Mouse (Mus musculus) layer of hippocampus, adult 18-20 months (tissue): ENCODE measurements around the gene Pla2g4a. TPM values are rescaled to one million over a fixed set of nuclear protein-coding genes. Genes with fewer than 3 reads are reported as not detected.
A peak's percentile ranks its signal among the peaks of the same experiment; 100 is the strongest.
"Not testable (repeated sequence)": the region's sequence is repeated elsewhere in the genome, so short reads cannot be mapped to it uniquely, and the experiment has no call there.

Source experiments
- DNase-seq, 2 experiments: peaks; one replicate each; pipeline ENCODE4 v3.0.0; 2022; ENCODE audit warnings: low spot score in 2 of 2
- total RNA-seq, 2 experiments: library from RNA; stranded (reverse); gene quantifications; 2 replicates each; pipeline ENCODE4 v1.2.3; 2021

Pla2g4a gene
- total RNA-seq, 2 experiments from 2014 or later: 1.5 to 1.7 TPM

DNA sequence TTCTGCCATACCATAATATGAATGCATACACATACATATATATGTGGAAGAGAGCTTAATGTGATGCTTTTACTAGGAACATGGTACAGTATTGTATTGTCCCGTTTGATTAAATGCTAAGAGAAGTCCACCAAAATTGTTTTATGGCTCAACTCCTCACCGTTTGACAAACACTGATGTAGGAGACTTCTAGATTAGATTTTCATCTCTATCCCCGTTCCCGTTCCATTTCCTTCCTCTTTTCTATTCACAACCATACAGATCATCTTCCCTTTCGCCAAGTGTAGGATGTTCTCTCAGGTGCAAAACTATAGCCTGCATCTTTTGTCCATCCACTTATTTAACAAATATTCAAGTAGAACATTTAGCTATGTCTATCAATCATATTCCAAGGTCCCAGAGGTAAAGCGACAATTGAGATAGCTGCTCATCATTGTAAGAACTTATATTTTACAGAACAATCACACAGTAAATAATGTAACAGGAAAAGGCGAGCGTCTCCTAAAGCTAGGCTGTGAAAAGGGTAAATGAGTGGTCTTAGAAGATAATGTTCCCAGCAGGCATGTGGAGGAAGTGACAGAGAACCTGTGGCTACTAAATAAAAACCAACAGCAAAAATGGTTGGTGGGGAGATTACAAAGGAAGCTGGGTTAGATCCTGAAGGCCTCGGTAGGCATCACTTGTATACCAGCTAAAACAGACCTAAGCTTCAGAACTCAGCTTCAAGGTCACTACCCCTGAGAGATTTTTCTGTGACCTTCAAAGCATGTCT, 21.6 kb downstream of the Pla2g4a start:
- DNase-seq: no peak

DNA sequence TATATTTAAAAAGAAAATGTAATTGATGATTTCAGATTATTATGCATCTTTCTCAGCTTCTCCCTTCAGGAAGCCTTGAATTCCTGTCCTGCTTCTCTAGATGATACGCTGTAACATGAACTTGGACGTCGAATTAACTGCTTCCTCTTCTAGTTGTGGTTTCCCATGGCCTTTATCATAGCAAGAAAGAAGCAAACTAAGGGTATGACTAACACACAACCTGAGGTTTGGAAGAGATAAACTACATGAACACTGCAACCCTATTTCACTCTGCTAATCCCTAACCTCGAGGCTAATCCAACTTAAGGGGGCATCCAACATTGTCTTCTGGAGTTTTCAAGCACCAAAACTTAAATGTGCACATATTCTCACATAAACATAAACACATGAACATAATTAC, 23.3 kb downstream of the Pla2g4a start:
- DNase-seq: no peak

DNA sequence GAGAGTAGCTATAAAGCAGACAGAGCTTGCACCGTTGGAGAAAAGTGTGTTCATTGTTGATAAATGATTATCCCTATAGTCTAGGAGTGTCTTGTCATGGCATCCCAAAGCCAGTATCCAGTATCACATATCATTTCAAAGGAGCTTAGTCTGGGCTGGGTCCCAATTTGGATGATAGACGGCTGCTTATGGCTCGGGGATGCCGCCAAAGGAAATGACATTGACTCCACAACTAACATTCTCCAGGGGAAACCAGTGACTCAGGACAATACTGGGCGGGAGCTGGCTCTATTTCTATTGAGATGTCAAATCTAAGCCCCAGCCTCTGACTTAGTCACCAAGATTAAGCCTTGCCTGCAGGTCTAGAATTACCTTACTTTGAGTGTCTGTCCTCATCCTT, 31.9 kb downstream of the Pla2g4a start:
- no peak for DNase-seq

DNA sequence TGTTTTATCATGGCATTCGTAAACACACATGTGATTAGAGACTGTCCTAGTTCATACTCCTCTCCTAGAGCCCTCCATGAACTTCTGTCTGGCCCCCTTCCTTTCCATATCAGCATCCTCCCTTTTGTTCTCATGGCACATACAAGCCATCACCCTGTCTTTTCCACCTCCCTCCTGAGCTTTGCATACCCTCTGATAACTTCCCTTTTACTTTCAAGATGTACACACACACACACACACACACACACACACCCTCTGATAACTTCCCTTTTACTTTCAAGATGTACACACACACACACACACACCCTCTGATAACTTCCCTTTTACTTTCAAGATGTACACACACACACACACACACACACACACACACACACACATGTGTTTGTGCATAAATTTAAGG, 37.4 kb downstream of the Pla2g4a start:
- DNase-seq: not testable (repeated sequence)

DNA sequence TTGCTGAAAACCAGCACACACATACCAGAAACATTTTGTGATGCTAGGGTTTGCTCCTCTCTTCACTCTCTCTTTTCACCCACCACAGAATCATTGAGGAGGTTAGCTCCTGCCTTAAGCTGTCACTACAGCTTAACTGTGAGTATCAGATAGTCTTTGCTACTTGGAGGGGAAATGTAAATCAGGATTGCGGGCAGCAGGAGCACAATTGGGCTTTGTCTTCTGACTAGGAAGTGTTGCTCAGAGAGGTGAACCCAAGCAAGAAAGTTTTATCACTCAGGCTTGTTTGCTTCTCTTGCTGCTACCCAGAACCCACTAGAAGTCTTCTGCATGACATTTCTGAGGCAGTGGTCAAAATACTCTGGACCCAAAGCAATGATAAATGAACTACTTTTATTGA, 38.9 kb downstream of the Pla2g4a start:
- no peak for DNase-seq

DNA sequence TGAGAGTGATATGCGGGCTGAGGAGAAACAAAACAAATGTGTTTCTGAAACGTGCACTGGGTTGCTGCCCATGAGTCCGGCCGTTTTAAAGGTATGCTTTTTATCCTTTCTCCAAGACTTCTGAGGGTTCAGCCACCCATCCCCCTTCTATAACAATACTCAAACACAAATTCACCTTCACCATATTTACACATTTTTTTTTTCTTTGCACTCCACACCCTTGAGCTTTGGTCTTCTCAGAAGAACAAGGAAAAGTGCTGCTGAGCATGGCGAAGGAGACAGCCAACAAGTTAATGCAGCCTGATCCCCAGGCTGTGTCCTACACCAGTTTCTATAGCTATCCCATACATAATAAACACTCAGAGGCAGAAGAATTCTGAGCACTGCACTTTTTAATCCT, 39.8 kb downstream of the Pla2g4a start:
- no peak for DNase-seq

DNA sequence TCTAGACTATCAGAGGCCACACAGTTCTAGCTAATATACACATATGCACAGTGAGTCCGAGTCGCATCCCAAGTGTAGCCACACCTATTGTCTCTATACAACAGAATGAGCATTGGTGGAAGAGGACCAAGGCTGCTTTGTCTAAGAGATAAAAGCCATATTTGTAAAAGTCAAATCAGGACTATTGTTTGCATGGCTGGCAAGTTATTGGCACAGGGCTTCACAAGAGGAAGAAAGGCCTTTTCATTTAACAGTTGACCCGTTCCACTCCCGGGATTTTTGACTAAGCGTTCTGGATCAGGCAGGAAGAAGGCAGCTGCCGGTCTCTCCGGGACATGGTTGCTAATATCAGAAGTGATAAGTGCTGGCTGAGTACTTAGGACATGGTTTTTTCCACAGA, 41.8 kb downstream of the Pla2g4a start:
- no peak for DNase-seq

DNA sequence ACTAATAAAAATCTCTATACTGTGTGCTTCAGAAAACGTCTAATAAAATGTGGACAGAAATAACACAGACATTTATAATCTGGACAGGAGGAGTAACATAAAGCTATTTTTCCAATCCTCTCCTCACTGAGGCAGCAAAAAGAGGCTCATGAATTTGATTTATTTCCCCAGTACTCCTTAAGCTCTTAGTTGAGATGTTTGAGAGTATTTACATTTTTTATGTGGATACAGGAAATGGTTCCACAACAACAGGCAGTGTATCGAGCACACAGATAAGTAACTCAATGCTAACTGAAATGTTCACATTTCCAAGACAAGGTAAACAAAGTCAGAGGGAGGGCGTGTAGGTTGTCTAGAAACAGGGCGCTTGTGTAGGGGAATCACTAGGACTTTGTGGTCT, 48.1 kb downstream of the Pla2g4a start:
- DNase-seq: no peak

DNA sequence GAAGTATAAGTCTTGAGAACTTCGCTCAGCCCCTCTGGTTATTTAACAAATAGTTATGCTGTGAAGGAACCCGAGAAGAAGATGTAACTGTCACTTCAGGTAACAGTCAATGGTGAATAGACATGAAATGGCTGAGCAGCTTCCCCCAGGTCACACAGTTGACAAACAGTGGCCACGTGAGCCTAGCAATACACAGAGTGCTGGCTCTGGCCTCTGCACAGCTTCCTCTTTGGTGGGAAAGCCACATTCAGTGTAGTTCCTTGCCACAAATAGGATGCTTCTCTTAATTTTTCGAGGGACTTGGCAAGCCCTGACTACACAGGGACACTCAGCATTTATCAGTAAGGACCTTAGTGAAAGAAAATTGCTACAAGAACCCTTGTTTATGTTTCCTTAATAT, 50.0 kb downstream of the Pla2g4a start:
- DNase-seq: no peak

DNA sequence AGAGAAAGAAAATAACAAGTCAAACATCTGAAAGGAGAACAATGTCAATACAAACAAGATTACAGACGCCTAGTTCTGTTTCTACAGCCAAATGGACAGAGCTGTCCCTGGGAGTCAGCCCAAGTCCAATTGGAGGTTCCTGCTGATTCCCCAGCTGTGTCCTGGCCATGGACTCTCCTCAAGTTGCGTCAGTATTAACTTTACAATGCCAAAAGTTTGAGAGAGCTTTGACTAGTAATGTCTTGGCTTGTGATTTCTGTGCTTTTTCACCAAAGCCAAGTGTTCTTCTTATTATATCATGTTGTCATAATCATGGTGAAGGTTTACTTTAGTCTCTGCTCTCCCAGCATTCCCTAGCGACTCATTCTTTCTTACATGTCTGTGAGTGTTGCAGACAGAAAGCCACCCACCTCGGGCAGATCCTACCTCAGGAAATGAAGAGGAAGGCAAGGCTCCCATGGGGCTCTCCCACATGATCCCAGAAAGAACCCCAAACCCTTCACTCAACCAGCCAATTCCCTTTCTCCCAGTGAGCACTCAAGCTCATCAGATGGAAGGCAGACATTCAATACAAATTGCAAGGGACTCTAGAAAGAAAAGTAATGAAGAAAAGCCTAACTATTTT, 63.0 kb downstream of the Pla2g4a start:
- DNase-seq: no peak

DNA sequence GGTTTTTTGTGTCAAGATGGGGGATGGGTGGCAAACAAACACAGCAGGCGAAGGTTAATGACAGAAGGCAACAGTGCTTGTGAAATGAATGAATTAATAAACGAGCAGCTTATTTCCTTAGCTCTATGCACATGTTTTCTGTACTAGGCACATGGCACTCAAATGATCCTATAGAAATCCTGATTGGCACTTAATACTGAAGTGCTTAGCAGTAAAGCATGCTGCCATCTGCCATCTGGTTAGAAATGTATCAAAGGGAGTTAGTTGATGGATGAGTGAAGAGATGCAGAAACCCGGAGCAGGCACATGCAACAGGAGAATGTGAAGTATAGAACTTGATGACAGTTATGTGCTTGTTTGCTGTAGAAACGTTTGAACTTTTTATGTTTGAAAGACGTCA, 64.5 kb downstream of the Pla2g4a start:
- DNase-seq: no peak

DNA sequence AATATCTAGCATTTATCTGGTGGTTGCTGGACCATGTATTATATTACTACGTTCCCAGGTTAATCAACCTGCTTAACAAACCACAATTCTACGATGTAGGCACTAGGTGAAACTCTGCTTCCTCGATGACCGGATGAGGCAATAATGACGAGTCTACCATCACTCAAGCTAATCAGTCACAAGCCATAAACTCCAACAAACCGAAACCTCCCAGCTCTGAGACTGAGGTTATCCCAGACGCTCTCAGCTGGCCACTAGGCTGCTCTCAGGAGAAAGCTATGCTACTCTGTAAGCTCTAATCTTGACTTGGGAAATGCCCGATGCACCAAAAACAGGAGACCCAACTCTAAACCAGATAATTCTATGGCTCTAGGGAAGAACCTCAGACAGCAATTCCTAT, 66.2 kb downstream of the Pla2g4a start:
- DNase-seq: no peak

DNA sequence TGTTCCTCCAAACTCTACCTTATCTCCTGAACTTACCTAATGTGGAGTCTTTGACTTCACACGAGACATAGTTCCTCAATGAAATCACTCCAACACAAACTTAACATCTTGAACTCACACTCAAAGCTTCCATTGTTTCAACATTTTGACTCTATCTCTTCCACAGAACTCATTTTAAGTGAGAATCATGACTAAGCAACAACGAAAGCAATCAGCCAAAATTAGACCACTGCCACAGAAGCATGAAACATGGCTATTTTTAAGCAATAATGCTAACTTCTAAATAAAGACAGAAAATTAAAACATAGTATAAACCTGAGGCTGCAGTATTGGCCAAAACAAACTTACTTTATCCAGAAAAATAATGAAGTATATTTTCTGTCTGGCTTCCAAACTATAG, 67.2 kb downstream of the Pla2g4a start:
- no peak for DNase-seq

DNA sequence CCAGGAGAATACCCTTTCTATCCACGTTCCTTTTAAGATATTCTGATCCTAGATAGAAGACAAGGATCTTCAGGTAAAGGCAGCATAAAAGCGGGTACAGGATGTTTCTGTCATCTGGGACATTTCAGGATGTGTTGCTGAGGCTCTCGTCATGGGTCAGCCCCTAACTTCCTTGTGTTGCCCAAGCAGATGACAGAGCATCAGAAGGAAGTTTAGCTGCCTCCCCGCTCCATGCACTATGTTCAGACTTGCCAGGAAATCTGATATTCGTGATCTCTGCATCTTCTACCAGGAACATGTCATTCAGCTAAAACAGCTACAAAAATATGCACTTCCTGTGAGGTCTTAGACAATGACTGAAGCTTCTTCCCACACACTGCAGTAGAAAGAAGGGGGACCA, 70.0 kb downstream of the Pla2g4a start:
- no peak for DNase-seq

DNA sequence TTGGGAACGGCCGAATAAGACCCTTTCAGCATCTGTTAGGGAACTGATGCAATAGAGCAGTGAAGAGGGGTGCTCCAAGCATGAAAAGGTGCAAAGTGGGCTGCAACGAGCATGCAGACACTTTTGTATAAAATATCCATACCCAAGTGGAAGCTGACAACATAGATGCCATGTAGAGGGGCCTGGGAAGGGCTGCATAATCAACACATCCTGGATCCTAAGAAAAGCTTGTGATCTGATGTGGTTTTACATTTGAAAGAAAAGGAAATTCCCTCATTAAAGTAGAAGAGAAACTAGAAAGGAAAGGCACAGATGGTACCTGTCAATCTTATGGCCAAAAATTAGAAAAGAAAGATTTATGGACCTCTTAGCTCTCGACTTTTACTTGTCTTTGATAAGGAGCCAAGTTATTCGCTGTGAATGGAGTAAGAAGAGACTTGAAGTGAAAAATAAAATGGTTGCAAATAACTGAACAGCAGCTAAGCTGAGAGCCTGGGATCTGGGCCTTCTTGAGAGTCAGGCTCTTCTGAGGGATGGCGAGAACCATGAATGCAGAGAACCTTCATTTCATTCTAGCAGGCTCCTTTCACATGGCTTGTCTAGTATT, 78.6 kb downstream of the Pla2g4a start:
- no peak for DNase-seq

DNA sequence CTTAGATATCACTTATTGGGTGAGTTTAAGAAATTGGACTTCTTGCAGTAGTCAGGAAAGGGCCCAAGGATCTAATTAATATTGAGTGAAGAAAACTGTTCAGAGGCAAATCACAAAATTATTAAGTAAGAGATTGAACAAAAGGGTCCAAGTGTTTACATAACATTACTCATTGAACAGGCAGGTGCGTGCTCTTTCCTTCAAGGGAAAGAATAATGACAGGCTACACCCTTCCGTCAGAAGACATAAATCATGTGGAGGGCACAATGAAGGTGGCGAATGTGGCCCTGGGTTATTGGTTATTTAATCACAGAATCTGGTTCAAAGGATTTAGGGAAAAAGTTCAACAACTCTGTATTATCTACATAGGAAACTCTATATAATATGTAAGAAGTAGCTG, 82.9 kb downstream of the Pla2g4a start:
- no peak for DNase-seq

DNA sequence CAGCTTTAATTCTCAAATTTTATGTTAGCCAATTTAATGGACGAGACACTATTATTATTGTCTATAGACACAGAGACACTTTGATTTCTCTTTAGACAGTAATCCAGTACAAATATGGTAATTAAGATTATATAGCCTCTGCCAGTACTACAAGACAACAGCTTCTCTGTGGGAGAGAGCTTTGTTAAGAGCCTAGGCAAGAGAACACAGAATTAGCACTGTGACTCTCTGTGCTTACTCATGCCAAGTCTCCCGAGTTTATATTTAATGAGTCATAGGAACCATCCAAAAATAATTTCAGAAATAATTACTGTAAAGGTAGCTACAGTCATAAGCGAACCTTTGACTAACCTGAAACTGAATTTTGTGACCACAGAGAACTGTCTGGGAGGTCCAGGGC, 84.6 kb downstream of the Pla2g4a start:
- DNase-seq: peak in 1 of 2 experiments; percentile 35

DNA sequence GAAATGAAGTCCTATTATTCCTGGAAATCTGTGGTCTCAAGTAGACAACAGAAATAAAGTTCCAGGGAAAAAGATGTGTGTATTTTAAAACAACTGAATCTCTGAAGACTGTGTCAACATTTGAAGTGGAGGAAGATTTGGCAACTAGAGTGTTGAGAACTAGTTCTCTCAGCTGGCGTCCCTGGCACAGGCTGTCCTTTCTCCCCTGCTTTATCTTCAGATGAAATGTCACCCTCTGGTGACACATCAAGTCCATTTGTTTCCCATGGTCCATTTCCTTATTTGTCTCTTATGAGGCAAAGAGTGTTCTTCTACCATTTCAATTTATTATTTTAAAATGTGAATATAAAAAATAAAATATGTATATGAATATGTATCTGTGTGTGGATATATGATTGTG, 89.5 kb downstream of the Pla2g4a start:
- DNase-seq: peak in 1 of 2 experiments; percentile 43

DNA sequence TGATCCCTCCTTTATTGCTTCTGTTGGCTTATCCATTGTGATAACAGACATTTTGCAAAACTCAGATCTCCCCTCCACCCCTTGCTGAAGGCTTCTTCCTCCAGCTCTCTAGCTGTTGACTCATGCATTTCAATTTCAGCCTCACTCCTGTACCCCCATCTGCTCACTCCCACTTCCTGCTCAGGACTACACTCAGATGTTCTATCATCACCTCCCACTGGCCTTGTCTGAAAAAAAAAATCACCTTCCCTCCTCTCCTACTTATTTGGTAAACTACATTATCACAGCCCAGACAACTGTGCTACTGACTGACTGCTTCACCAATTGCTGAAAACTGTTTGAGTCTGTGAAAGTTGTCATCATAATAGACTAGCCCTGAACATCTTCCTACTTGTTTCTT, 93.8 kb downstream of the Pla2g4a start:
- DNase-seq: peak in 1 of 2 experiments; percentile 74

DNA sequence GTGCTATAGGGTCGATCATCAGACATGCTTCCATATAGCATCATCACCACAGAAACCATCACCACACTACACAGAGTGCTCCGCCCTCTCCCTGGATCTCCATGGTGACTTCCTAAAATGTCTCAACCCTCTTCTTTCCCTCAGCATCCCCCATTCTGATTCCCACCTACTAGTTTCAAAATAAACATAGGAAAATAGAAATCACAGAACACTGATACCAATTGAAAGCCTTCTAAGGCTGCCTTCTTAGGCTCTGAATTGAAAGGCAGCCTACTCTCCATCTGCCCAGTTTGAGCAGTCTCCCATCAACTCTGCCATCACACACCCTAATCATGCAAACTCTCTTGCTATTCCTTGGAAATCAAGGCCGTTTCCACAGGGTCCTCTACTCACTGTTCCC, 94.9 kb downstream of the Pla2g4a start:
- DNase-seq: peak; percentile 34 to 71

DNA sequence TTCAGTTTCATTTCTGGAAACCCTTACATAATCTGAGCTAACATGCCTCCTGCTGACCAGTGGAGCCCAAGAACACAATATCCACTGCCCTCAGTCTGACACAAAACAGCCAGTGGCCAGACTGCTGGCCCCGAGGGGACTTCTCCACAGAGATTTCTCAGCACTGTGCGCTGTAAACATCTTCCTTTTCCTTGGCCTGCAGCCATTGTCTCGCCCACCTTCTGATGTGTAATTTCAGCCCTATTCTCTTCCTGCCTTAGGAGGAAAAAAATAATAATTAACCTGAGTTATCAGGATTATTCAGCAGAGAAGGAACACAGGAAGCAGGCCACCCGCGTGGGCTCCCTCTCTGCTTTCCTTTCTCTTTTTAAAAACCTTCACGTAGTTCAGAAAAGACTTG, 98.3 kb downstream of the Pla2g4a start:
- peak in 1 of 2 experiments; percentile 53 for DNase-seq

DNA sequence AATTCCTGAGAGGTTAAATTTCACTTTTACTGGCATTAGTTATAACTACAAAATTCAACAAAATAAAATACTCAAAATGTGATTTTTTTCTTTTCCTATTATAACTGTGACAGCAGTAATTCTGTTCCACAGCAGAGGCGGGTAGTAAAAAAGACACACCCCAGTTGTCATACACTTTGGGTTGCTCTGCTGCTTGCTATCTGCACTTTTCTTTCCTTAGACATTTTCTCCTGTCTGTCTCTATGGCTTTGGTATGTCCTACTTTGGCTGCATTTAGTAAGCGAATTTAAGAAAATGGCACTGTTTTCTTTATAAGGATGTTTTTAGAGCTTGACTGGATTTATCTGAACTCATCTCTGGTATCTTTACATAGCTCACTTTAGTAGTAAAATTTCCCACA, 98.9 kb downstream of the Pla2g4a start:
- peak in 1 of 2 experiments; percentile 26 for DNase-seq

DNA sequence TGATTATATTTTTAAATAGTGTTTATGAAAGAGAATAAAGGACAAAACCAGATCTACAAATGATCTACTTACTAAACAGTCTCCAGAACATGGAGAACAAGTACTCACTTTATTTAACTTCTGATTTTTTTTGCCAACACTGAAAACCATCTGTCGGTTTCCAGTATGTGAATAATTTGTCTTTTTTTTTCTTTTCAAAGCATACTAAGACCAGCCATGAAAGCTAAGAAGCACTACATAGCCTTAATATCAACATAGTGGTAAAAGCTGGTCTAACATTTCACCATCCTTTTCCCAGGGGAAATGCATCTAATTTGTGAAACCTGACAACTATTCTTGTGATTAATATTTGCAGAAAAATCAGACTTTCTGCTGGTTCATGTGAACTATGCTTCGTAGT, 99.5 kb downstream of the Pla2g4a start:
- peak in 1 of 2 experiments; percentile 56 for DNase-seq
